Mouse (Mus musculus): ENCODE measurements around the gene Bckdha.

- TF ChIP-seq ZC3H11A (IDR thresholded peaks at IDR 0.05; ENCODE audit: borderline replicate concordance, low read depth, low read length) (no peak), ZNF384 (IDR thresholded peaks at IDR 0.05; ENCODE audit: low read depth, low read length) (no peak), HCFC1 (IDR thresholded peaks at IDR 0.05; ENCODE audit: borderline replicate concordance, insufficient read depth, low read length) (no peak), CHD2 (IDR thresholded peaks at IDR 0.05; ENCODE audit: low read depth, low read length) (no peak)
These were observed 33.9 kb downstream of the Bckdha start for GRCm38 (mm10) chr7:25624851-25625250.
